Mouse (Mus musculus) adrenal gland, postnatal 25 days (tissue): ENCODE measurements around the gene Nell1. TPM values are rescaled to one million over a fixed set of nuclear protein-coding genes. Genes with fewer than 3 reads are reported as not detected.

ENCODE experiments used
- DNase-seq: peaks from one replicate; pipeline ENCODE4 v3.0.0; 2021; ENCODE audit warnings: mixed read lengths
- total RNA-seq: library from RNA; stranded (reverse); gene quantifications from 2 replicates; pipeline ENCODE4 v1.2.3, GENCODE M21; 2021

The Nell1 gene
- total RNA-seq, 1 experiment from 2014 or later = 1.5 TPM

DNA sequence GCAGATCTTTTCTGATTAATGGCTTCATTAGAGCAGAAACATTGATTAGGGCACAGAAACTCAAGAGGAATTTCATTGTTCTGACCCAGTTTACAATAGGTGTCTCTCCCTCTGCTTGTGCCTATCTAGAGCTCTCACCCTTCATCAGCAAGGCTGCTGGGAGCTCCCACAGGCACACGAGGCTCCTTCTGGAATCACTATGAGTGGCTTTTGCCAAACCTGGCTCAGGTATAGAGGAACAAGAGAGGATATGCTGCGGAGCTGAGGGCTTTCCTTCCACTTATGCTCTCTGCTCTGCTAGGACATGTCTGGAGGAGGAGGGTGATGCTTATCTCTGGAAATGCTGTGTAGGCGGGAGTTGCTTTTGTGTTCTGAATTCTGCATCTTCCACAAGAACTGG is 285.4 kb downstream of the Nell1 start:
- DNase-seq = no peak

DNA sequence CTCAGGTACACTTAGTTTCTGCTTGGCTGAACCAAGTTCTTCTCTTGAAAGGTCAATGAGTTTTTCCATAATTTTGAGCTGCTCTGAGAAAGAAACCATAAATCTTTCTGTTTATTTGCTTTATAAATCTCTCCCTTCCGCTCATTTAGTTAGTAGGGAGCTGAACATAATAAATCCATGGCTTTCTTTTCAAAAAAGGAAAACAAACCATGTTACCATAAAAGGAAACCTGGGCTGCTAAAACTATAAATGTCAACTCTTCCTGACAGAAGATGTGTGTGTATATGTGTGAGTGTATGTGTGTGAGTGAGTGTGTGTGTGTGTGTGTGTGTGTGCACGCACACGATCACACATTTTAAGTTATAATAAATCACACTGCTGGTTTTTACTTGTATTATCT is 320.8 kb downstream of the Nell1 start:
- no peak for DNase-seq

DNA sequence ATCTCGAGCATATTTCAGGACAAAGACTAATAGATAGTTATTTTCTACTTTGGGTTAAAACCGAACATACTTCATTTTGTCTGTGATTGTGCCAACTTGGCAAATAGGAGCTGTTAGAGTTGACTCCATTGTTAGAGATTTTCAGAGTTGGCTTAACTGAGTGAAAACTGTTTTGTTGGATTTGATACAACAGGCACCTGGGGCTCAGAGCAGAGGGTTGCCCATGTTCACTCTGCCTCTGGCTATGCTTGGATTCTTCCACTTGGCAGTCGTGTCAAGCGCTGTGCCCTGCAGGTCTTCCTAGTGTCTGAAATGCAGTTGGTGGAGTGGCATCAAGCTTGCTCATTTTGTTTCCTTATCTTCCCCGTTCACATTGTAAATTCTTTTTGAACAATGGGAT is 363.6 kb downstream of the Nell1 start:
- DNase-seq = no peak

DNA sequence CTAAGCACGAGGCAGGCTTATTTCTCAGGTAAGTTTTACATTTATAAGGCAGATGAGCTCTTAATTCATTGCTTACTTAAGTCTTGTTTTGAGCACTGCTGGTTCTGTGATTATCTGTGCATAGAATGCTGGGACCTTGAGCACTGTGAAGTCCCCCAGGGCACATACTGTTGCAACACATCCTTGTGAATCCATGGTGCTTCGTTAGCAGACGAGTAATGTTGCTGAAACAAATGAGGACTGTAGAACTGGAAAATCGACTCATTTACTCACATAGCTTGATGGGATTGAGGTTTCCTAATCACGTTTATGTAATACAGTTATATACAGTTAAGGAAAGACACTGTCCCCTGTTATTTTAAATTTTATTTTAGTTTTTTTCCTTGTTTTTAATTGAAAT is 364.1 kb downstream of the Nell1 start:
- DNase-seq = no peak

DNA sequence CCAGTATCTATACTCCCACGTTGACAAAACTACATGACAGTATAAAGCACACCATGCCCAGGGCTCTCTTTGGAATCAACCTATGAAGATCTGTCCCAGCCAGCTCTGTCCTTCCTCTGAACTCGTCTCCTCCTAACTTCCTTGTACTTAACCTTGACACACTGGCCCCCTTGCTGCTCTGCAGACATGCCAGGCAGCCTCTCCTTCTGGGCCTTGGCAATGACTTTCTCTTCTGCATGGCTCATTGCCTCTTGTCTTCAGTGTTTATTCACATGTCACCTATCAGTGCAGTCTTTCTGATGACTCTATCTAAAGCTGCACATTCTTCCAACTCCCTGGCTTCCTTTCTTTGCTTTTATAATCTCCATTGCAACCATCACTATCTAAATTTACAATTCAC is 376.9 kb downstream of the Nell1 start:
- DNase-seq = no peak

DNA sequence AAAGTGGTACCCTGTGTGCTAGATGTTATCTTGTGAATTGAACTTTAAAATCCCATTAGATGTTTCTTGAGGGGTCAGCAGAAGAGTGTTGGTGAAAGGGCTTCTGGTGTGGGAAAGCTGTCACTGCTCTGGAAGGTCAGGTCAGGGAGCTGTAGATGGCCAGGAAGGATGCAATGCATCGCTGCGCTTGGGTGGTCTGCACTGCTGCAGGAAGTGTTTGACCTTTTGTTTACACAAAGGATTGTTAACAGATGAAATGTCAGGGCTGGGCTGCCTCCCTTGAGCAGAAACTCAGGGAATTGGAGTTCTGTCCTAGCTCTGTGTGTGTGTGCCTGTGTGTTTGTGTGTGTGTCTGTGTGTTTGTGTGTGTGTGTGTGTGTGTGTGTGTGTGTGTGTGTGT is 382.5 kb downstream of the Nell1 start:
- no peak for DNase-seq

DNA sequence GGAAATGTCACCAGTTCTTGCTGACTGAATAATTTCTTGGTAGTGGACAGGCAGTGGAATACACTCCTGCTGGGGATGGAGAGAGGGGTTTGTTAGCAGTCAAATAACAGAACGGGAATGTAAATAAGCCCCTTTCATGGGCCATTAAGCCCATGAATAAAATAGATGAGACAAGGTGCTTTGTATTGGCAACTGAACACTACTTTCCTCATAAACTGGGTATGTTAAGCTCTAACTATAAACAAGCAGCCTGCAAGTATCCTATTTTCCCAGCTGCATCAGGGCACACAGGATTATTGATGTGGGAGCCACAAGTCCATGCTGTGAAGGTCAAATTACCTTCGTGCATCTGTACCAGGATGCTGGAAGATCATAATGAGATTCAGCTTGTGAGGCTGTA is 387.4 kb downstream of the Nell1 start:
- no peak for DNase-seq

DNA sequence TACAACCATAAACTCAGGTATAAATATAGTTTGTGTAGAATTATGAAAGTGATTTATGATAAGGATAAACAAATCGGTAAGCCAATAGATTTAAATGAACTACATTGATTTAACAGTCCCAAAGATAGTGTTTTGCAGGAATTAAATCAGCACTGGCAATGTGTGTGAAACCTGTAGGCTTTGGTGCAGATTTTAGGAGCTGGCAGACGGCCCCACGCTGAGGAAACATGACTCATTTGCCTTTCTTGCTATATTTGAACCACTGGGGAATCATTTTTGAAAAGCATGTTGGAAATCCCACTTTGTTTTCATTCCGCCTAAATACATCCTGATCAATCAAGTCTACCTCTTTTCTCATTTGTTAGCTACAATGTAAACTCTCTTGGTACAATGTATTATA is 400.2 kb downstream of the Nell1 start:
- no peak for DNase-seq

DNA sequence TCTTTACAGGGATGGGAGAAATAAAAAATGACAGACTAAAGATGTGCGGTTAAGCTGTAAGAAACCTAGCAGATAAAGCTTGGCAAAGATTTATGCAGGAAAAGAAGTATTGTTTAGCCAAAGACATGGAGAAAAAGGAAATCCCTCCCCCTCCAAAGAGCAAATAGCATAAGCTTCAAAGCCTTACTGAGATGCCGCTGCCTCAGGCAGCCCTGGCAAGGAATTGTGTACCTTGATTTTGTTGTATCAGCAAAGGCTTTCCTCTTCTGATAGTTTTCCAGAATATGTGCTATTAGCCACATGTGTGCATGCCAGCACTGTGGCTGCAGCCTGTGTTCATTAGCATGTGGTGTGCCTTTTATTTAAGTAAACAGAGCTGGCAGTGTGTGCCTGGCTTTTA is 435.8 kb downstream of the Nell1 start:
- DNase-seq = no peak

DNA sequence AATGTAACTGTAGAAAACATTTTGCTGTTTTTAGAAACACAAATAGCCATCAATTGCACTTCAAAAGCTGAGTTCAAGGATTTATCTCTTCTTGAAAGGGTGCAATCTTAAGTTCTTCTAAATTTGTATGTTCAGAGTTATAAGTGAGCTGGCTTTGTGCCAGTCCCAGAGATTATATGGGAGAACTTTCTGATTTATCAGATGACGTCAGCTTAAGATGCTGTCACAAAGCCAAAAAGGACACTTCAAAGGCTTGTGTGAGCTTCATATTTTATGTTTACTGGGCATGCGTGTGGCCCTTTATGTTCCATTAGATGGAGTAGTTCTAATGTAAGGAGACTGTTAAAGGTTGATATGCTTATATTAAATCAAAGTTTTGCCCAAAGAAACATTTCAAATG is 445.3 kb downstream of the Nell1 start:
- DNase-seq = no peak

DNA sequence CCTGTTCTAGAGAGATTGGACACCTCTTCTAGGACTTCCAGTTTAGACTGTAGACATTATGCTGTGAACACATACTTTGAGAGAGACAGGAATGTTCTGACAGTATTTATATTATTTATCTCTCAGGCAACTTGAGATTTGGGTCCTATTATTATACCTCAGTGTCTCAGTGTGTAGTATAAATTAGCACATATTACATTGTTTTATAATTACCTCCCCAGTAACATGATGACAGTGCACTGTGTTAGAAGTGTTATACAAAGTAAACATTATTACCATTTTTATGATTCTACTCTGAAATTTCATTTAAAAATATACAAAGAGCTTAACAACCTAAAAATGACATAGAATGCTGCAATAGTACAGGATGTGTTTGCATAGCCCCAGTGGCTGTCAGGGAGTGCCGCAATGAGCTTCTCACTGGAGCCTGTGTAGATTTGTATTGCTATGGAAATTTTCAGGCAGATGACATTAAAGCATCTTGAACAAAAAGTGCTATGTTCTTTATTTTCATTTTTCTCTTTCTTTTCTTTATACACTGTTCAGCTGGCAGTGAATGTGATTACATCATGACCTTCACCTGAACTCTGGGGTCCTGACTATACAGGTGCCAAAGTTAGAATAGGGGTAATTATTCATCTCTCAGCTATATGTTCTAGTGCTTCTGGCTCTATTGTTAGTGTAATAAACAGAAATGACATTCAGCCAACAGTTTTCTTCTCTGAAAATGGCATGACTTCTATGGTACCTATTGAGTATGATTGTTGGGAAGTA is 447.9 kb downstream of the Nell1 start:
- no peak for DNase-seq

DNA sequence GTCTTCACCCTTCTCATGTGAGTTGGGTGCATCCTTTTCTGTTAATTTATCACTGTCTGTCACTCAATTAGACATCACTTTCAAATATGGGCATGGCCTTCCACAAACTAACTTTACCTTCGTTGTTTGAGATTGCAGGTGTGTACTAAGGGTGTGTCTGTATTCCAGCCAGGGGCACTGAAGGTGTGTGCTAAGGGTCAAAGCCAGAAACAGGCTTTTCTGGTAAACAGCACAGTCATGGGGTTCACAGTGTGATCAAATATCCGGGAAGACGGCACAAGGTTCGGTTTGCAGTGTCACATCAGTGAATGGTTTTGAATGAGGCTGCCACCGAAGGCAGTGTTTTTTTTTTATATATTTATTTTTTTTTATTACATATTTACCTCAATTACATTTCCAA is 455.1 kb downstream of the Nell1 start:
- no peak for DNase-seq

DNA sequence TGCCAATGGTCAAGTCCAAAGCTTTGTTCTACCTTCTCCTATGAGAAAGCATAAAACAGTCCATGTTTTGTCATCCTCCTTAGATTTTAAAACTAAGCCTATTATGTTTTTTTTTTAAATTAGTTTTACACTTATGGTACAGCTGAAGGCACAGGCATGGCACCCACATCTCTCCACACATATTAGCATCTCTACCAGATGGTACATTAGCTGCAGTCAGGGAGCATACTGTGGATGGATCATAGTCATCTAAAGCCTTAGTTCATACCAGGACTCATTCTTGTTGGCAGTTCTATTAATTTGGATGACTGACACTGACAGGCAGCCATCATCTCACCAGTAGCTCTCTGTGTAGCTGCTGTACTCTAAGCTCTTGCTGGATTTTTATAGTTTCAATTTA is 466.6 kb downstream of the Nell1 start:
- DNase-seq = no peak

DNA sequence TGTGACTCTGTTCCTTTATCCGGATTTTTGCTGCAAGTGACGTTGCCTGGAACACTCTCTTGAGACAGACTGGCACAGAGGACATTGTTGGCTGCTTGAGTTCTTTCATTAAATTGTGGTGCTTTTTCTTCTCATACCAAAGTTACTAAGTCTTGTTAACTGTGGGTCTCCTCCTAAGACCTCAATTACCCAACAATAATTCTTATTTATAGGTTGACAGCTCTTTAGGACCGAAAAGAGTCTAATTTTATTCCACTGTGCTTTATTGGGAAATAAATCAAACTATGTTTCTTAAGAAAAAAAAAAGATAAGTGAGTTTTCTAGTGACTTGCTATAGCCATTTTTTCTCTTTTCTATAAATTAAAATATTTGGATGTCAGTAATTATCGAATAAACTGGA is 472.7 kb downstream of the Nell1 start:
- DNase-seq = no peak

DNA sequence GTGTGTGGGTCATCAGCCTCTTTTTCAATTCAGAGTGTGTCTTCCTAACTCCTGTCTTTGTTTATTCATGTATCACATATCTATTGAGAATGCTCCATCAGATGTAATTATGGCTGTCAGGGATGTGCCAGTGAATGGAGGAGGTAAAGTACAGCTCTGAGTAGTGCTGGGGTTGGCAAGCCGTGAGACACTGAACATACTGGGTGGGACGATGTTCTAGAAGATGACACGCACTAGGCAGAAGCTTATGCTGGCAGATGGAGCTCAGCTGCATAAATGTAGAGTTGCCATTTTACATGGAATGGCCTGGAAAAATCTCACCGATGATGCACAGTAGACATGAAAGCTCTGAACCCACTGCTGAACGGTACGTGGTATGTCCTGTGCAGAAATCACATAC is 493.1 kb downstream of the Nell1 start:
- no peak for DNase-seq

DNA sequence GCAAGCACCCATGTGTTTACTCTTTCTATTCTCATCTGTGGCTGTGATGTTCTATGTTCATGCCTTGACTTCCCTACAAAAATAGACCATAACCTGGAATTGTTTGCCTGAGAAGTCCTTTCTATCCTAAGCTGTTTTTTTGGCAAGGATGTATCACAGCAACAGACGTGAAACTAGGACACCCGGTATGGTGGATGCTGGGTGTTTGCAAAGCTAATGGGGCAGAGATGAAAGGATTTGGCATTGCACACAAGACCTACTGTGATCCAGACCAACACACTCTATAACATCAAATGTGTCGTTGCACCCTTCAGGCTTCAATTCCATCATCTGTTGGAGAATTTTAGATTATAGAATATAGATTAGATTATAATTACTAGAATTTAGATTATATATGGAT is 495.9 kb downstream of the Nell1 start:
- no peak for DNase-seq

DNA sequence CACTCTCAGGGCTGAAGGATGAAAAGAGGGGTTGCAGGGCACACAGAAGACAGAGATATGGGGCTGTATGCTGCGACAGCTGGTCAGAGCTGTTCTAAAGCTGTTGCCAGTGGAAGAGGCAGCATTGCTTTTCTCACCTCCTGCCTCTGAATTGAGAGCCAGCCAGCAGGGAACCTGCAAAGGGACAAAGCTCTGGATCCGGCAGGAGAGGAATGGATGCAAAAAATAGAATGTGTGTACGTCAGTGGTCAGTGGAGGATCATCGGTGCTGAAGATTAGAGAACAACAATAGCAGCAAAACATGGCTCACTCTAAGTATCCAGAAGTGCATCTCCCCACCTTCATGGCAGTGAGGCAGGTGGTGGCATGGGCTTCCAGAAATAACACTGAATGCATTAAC is 507.3 kb downstream of the Nell1 start:
- DNase-seq = no peak

DNA sequence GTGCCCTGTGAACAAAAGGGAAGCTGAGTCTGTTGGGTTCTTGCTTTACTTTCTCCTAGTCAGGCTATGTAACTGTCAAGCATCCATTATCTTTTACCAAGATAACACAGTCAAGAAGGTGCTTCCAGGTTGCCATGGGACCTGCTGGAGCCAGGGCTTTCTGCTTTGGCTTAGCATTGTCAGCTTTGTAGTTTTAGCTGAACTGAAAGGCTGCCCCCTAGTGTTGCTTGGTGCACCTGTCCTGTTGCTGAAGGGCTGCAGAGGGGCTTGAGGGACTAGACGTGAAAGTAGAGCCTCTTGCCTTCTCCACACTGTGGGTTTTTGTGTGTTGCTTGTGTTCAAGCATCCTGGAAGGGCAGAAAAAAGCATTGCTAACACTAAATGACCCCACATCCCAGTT is 510.6 kb downstream of the Nell1 start:
- DNase-seq = peak; percentile 39

DNA sequence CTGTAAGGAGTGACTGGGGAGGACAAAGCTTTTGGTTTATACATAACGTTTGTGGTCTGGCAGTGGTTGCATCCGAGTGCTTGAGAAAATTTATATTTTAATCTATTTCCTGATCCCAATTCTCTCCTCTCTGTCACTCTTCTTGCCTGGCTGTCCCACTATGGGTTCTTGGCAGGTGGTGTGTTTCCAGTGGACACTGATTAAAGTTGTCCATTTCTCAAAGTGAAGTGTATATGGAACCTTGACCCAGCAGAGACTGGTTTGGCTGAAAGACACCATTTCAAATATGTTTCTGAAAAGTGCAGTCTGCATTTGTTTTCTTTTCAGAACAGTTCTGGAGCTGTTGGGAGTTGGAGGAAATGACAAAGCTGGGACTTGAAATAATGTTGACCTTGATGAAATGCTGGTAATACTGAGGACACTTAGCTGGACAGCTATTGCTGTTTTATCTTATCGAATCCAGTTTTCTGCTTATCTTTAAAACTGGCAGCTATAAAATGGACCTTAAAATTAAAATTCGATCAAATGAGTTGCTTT is 512.3 kb downstream of the Nell1 start:
- no peak for DNase-seq

DNA sequence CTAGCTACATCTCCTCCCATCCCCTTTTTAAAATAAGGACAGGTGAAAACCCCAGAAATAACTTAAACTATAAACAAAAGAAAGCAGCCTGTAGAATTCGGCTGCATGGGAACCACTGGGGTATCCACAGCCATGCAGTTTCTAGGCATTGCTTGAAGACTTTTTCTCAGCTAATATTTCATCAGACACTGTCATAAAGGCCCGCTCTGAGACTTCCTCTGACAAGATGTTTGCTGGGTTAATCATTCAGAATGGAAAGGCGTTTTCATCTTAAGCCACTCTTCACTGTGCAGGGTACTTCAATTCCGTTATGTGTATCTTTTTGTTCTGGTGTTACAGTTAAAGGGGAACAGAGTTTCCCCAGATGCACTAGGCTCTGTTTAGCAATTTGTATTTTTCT is 526.9 kb downstream of the Nell1 start:
- no peak for DNase-seq

DNA sequence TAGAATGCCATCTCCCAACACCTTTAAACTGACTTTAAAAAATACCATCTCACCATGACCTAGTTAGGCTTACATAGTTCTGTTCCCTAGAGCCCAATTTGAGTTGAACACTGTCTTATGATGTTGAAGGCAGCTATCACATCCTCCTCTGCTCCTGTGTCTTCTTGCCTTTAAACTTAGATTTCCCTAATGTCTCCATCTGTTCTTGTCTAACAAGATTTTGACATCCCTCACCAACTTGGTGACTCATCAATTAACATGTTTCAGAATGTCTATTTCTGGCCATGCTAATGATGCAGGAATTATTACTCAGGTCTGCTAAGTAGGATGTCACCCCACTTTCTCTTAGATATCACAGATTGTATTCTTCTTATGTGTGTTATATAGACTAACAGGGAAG is 532.4 kb downstream of the Nell1 start:
- no peak for DNase-seq

DNA sequence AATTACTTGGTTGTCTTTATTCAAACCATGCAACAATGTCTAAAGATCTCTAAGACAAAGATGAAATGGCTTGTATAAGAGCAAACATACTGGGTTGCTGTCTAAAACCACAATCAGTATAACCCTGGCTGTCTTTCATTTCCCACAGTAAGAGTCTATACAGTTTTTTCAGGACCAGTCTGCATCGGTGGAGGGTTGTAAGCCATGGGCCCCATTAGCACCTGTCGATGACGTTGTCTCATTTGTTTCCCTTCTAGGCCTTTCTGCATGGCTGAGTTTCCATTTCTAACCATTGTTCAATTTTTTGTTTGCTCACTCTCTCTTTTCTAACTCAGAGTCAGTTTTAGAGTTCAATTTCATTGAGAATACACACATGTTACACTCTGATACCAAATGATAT is 540.2 kb downstream of the Nell1 start:
- no peak for DNase-seq

DNA sequence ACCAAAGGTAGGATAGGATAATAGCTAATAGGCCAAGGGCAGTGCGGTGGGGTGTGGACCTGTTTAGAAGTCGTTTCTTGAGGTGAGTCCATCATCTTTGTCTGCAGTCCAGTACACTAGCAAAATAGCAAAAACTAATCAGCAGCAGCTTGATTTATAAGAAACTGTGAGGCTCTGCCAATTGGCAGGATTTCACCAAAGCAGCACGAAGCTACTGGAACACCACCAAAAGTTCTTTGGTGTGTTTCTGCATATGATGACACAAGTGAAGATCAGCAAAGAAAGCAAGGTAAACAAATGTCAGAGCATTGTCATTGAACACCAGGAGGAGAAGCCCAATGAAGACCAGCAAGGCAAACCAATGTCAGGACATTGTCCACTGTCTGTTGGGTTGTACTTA is 542.0 kb downstream of the Nell1 start:
- DNase-seq = no peak

DNA sequence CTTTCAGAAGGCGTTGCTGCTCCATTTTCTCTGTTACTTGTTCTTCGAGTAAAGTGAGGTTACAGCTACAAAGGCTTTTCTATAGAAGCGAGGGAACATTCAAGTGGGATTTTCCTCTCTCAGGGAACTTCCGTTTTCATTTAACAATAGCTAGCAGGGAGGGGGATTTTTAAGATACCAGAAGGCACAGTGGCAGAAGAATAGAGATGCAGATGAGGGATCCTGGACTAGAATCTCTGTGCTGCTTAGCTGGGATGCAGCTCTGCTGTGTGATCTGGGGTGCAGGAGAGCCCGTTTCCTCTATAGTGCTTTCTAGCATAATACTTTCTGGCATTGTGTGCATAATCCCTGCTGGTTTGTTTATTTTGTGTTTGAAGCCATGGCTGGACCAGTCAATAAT is 568.7 kb downstream of the Nell1 start:
- DNase-seq = no peak

DNA sequence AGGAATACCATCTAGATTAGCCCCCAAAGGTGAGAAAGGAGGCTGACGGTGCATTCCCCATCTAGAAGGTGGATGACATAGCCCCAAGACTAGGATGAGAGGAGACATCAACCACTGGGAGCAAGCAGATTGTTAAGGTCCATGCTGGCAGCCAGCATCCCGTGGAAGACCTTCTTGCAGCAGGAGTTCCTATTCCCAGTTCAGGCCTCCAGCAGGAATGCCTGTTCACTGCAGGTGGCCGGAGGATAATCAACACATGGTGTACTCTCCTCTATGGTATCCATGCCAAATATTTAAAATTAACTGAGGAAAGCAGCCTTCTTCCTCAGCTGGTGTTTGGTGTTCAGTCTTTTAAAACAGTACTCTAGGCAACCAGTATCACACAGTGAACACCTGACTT is 574.9 kb downstream of the Nell1 start:
- DNase-seq = no peak
